ENCODE assay signal across 8 mouse cellular contexts in genomic region chr10:112929222-112929615, GRCm38 (mm10). TPM values are rescaled to one million over a fixed set of nuclear protein-coding genes. Genes with fewer than 3 reads are reported as not detected.
A peak's percentile ranks its signal among the peaks of the same experiment; 100 is the strongest.
DNase-seq lines count a peak whose midpoint lies in the region; ATAC-seq and TF ChIP-seq lines count a peak whose summit lies in the region.

No protein-coding gene starts in this region.

- no peaks in the 10 kb centered on the region for H3K27me3 ChIP-seq in kidney, adult 2 months (replicated peaks; ENCODE audit: control insufficient read depth, insufficient read depth, low read length)
- no peaks in the 10 kb centered on the region for H3K27me3 ChIP-seq in embryonic facial prominence, embryonic 10.5 days (replicated peaks; ENCODE audit: low read depth, poor library complexity, severe bottlenecking)
- no peaks in the 10 kb centered on the region for H3K27me3 ChIP-seq in midbrain, embryonic 13.5 days

- DNase-seq in kidney, adult 2 months = no peak
- no peak for DNase-seq in kidney, postnatal 25 days
- no peak for DNase-seq in embryonic facial prominence, embryonic 10.5 days (ENCODE audit: low spot score)
- no peak for DNase-seq in ovary, postnatal 14 days (ENCODE audit: low spot score)
- no peak for DNase-seq in layer of hippocampus, adult 9-11 months
- DNase-seq in right cerebral cortex, postnatal 10 days (ENCODE audit: low spot score in 2 of 2) = no peak

- H3K4me3 ChIP-seq in kidney, adult 2 months (ENCODE audit: insufficient read depth, low read depth, low read length) = peak overlapping the region; percentile 92
- peak overlapping the region; percentile 88 for H3K4me3 ChIP-seq in embryonic facial prominence, embryonic 10.5 days
- H3K4me3 ChIP-seq in midbrain, embryonic 13.5 days (replicated peaks) = peak overlapping the region; percentile 90

- peak overlapping the region; percentile 85 for H3K4me2 ChIP-seq in midbrain, embryonic 13.5 days (replicated peaks)

- H3K9ac ChIP-seq in midbrain, embryonic 13.5 days (replicated peaks) = peak overlapping the region; percentile 95

- TF ChIP-seq POLR2A in kidney, adult 2 months (IDR thresholded peaks at IDR 0.05; ENCODE audit: low read depth, low read length) = no peak

- H3K27ac ChIP-seq in kidney, adult 2 months (ENCODE audit: insufficient read depth, low read depth, low read length) = peak overlapping the region; percentile 64; the same call in 1 of the 2 replicates
- H3K27ac ChIP-seq in embryonic facial prominence, embryonic 10.5 days (replicated peaks) = peak overlapping the region; percentile 98
- H3K27ac ChIP-seq in midbrain, embryonic 13.5 days = peak overlapping the region; percentile 95

- TF ChIP-seq CTCF in kidney, adult 2 months (conservative IDR thresholded peaks at IDR 0.05; ENCODE audit: insufficient read depth, insufficient read length, low read depth, low read length) = no peak

- peaks cover 5% of the 10 kb centered on the region; the same call in 1 of the 2 replicates for H3K36me3 ChIP-seq in kidney, adult 2 months (ENCODE audit: control insufficient read depth, insufficient read depth, low read length)
- H3K36me3 ChIP-seq in embryonic facial prominence, embryonic 10.5 days (replicated peaks) = peaks cover 38% of the 10 kb centered on the region
- peaks cover 25% of the 10 kb centered on the region for H3K36me3 ChIP-seq in midbrain, embryonic 13.5 days

- ATAC-seq in inflammation-experienced regulatory T-cells, adult 6 months = peak; percentile 4
- peak; percentile 32 for ATAC-seq in midbrain, embryonic 13.5 days

- peaks cover 17% of the 10 kb centered on the region for H3K4me1 ChIP-seq in kidney, adult 2 months (ENCODE audit: control insufficient read depth, insufficient read depth, low read length)
- peaks cover 25% of the 10 kb centered on the region for H3K4me1 ChIP-seq in embryonic facial prominence, embryonic 10.5 days
- peaks cover 38% of the 10 kb centered on the region for H3K4me1 ChIP-seq in midbrain, embryonic 13.5 days (replicated peaks)

- H3K9me3 ChIP-seq in embryonic facial prominence, embryonic 10.5 days = peaks cover 5% of the 10 kb centered on the region; the same call in 1 of the 2 replicates
- no peaks in the 10 kb centered on the region for H3K9me3 ChIP-seq in midbrain, embryonic 13.5 days

- WGBS in kidney, adult 2 months = 21% methylated on average over 9 of the region's 9 CpGs
- WGBS in embryonic facial prominence, embryonic 10.5 days = 56% methylated on average over 9 of the region's 9 CpGs
- 42% methylated on average over 9 of the region's 9 CpGs for WGBS in midbrain, embryonic 13.5 days

RNA-seq across cellular contexts. Expression of gene Atxn7l3b, which starts 0.4 kb away (rescaled TPM):
- polyA plus RNA-seq in kidney, adult 2 months (2012; rRNA removed) = 30.9 and 32.9 TPM in 2 replicates
- polyA plus RNA-seq in embryonic facial prominence, embryonic 10.5 days (2016; fragmentation: Nextera tagmentation; extraction: Ambion mirVana) = 195 and 217 TPM in 2 replicates
- 10 to 100 TPM; 27.8 to 40.8 (median 30.6) TPM for polyA plus RNA-seq in inflammation-experienced regulatory T-cells, adult 6 months (2017; shearing (Covaris generic))
- 410 and 423 TPM in 2 replicates for polyA plus RNA-seq in midbrain, embryonic 13.5 days (2015; fragmentation: Nextera tagmentation; extraction: Ambion mirVana)
